Mouse (Mus musculus) limb, embryonic 14.5 days (tissue): Measurements from ENCODE around the gene Gm525. TPM values are rescaled to one million over a fixed set of nuclear protein-coding genes. Genes with fewer than 3 reads are reported as not detected.

Source experiments
- ATAC-seq: fragments of 200-750 bp; cut with Nextera tagmentation; 2 replicates; pipeline ENCODE4 v1.8.0; 2017; ENCODE audit warnings: low read depth, moderate number of reproducible peaks, moderate TSS enrichment; ENCODE audit not compliant: low FRiP score
- DNase-seq: peaks from one replicate; pipeline ENCODE4 v3.0.0-alpha.2; 2015; ENCODE audit warnings: low spot score
- H3K27ac ChIP-seq: fragments of 300-500 bp; sonication (generic); replicated peaks from 2 replicates; pipeline ENCODE4 v1.5.1; 2014; ENCODE audit warnings: low read depth, mild to moderate bottlenecking, low read length, moderate library complexity, mixed read lengths
- H3K27me3 ChIP-seq: fragments of 300-500 bp; sonication (generic); 2 replicates; pipeline ENCODE4 v1.6.1; 2014; ENCODE audit warnings: low read length, mixed read lengths; ENCODE audit not compliant: control insufficient read depth, insufficient read depth
- H3K36me3 ChIP-seq: fragments of 300-500 bp; sonication (generic); 2 replicates; pipeline ENCODE4 v1.6.1; 2014; ENCODE audit warnings: mild to moderate bottlenecking, low read length, moderate library complexity, mixed read lengths; ENCODE audit not compliant: control insufficient read depth, insufficient read depth
- H3K4me1 ChIP-seq: fragments of 300-500 bp; sonication (generic); 2 replicates; pipeline ENCODE4 v1.6.1; 2014; ENCODE audit warnings: antibody characterized with exemption, low read length, mixed read lengths; ENCODE audit not compliant: control insufficient read depth, insufficient read depth
- H3K4me2 ChIP-seq: fragments of 300-500 bp; sonication (generic); replicated peaks from 2 replicates; pipeline ENCODE4 v1.6.1; 2014; ENCODE audit warnings: low read depth, mild to moderate bottlenecking, low read length, moderate library complexity; ENCODE audit not compliant: severe bottlenecking
- H3K4me3 ChIP-seq: fragments of 300-500 bp; sonication (generic); replicated peaks from 2 replicates; pipeline ENCODE4 v1.5.1; 2014; ENCODE audit warnings: low read length
- H3K9ac ChIP-seq: fragments of 300-500 bp; sonication (generic); 2 replicates; pipeline ENCODE4 v1.6.1; 2014; ENCODE audit warnings: mild to moderate bottlenecking, low read depth, low read length, moderate library complexity; ENCODE audit not compliant: severe bottlenecking
- H3K9me3 ChIP-seq: fragments of 300-500 bp; sonication (generic); 2 replicates; pipeline ENCODE4 v1.6.1; 2016; ENCODE audit warnings: low read length; ENCODE audit not compliant: control insufficient read depth
- POLR2A ChIP-seq: fragments of 200-500 bp; IDR thresholded peaks from 2 replicates; pipeline ENCODE4 v1.8.0; 2012; ENCODE audit warnings: inconsistent platforms, mild to moderate bottlenecking, moderate library complexity, borderline replicate concordance; ENCODE audit not compliant: insufficient read depth, insufficient read length; ENCODE audit errors: extremely low read depth
- WGBS: fragments of 180-500 bp; shearing (Covaris S2); extraction: QIAGEN DNeasy Blood & Tissue Kit; methylation state at CpG from one replicate; pipeline ENCODE4 v1.1.7; 2014; 5-methylcytosine and 5-hydroxymethylcytosine counted together
- polyA plus RNA-seq, 2 experiments: library from polyadenylated mRNA; depleted of rRNA in 1 of 2; stranded (reverse) in 1 of 2; unstranded in 1 of 2; fragments of >200 nt; fragmentation: Nextera tagmentation in 1 of 2; extraction: Ambion mirVana in 1 of 2; gene quantifications; 2 replicates each; pipeline versions ENCODE4 v1.2.1 to v1.2.3; 2012 to 2014

The Gm525 gene
- polyA plus RNA-seq, 2 experiments = 1.8 to 2.3 TPM

DNA sequence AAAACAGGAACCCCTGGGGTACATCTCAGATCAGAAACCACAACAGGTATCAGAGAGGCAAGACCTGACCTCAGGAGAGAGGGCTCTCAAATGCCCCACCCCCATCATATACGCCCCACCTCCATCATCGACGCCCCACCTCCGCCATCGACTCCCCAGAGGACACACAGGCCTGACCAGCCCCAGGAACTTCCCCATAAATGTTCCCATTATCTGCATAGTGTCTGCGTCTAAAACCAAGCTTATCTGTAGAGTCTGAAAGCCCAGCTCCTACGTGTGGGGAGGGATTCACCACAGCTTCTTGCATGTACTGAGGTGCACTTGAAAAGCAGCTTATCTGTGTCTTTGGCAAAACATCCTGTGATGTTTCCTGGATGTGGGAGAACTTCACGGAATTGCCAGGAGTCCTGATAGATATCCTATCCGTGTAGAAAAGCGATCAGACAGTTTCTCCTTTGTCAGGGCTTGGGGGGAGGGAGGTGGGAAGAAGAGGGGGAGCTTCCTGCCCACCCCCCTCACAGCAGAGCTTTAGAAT is 44.7 kb upstream of the Gm525 start:
- 51% methylated on average over 10 of the region's 10 CpGs for WGBS
- no peak for TF ChIP-seq POLR2A
- no peak overlapping the region for H3K9ac ChIP-seq

DNA sequence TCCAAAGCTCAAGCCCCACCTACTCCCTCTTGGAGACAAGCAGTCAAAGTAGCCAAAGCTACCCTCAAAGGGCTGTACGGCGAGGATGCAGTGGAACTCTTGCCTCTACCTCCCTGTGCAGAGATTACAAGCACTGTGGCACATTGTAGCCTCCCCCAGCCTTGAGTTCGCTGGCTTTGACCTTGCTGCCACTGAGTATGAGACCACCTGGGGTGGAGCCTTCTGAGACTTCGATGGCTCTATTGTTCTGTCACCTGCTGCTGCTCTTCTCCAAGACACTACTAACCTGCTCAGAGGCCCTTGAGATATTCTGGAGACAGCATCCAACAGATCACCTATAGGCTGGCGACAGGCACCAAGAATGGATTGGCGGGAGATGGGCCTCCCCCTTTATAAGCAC is 43.1 kb upstream of the Gm525 start:
- H3K27ac ChIP-seq = no peak overlapping the region
- no peak for DNase-seq
- WGBS = 82% methylated on average over 6 of the region's 6 CpGs
- H3K27me3 ChIP-seq = no peaks in the 10 kb centered on the region
- no peak overlapping the region for H3K4me2 ChIP-seq
- no peaks in the 10 kb centered on the region for H3K36me3 ChIP-seq
- H3K4me1 ChIP-seq = no peaks in the 10 kb centered on the region
- no peak overlapping the region for H3K9ac ChIP-seq
- H3K9me3 ChIP-seq = no peaks in the 10 kb centered on the region
- TF ChIP-seq POLR2A = no peak
- ATAC-seq = no peak
- no peak overlapping the region for H3K4me3 ChIP-seq

More for the DNA sequence above, 44.7 kb upstream of the Gm525 start:
- Histone ChIP-seq H3K4me1 (peaks cover 3% of the 10 kb centered on the region; the same call in 1 of the 2 replicates), H3K27me3 (no peaks in the 10 kb centered on the region), H3K4me2 (no peak overlapping the region), H3K4me3 (no peak overlapping the region), H3K36me3 (no peaks in the 10 kb centered on the region), H3K27ac (no peak overlapping the region), H3K9me3 (no peaks in the 10 kb centered on the region)
- ATAC-seq (no peak), DNase-seq (no peak)

DNA sequence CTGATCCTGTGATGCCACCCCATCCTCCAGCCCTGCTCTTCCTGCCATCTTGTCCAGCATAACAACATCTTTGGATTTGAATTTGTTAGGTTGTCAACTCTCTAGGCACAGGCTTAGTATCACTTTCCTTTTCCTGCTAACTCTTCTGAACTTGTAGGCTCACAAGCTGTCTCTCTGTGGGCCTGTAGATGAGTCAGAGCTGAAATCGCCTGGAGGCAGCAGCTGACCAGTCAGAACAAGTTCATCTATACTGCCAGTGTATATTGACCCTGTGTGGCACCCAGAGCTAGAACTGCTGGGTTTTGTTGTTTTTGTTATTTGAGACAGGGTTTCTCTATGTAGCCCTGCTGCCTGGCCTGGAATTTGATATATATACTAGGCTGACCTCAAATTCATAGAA is 42.5 kb upstream of the Gm525 start:
- Histone ChIP-seq H3K9me3 (no peaks in the 10 kb centered on the region), H3K4me2 (no peak overlapping the region), H3K4me1 (no peaks in the 10 kb centered on the region), H3K9ac (no peak overlapping the region), H3K36me3 (no peaks in the 10 kb centered on the region), H3K4me3 (no peak overlapping the region), H3K27me3 (no peaks in the 10 kb centered on the region), H3K27ac (no peak overlapping the region)
- no peak for TF ChIP-seq POLR2A
- DNase-seq = no peak
- no peak for ATAC-seq
- 54% methylated on average over 1 of the region's 1 CpGs for WGBS

DNA sequence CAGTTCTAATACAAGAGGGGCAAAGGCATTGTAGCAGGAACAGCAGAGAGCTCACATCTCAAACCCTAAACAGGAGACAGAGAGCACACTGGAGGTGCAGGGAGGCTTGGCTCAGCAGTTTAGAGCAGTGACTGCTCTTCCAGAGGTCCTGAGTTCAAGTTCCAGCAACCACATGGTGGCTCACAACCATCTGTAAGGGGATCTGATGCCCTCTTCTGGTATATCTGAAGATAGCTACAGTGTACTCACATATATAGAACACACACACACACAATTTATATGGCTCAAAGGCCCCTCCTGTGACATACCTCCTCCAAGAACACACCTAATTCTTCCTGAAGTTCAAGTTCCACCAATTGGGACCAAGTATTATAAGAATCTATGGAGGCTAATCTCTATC is 39.0 kb upstream of the Gm525 start:
- H3K9ac ChIP-seq = no peak overlapping the region
- H3K4me1 ChIP-seq = no peaks in the 10 kb centered on the region
- H3K36me3 ChIP-seq = peaks cover 17% of the 10 kb centered on the region
- H3K4me3 ChIP-seq = no peak overlapping the region
- ATAC-seq (no peak), DNase-seq (no peak)
- H3K9me3 ChIP-seq = no peaks in the 10 kb centered on the region
- TF ChIP-seq POLR2A = no peak
- no peaks in the 10 kb centered on the region for H3K27me3 ChIP-seq
- no peak overlapping the region for H3K4me2 ChIP-seq
- H3K27ac ChIP-seq = no peak overlapping the region

DNA sequence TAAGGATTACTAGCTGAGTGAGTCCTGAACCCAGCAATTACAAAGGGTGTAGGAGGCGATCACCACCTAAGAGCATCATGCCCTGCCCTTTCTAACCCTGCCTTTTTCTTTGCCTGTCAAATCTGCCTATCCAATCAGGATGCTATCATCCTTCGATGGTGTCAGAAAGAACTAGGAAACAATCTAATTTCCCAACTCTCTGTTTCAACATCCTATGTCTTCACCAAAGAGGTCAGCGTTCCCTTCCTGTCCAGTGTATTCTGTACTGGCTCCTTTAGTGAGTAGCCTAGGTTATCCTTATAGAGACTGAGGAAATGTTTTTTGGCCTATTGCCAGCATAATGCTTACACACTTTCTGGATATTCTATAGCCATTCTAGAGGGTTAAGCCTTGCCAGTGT is 38.1 kb upstream of the Gm525 start:
- Histone ChIP-seq H3K9me3 (no peaks in the 10 kb centered on the region), H3K9ac (no peak overlapping the region), H3K36me3 (peaks cover 26% of the 10 kb centered on the region), H3K4me1 (no peaks in the 10 kb centered on the region), H3K4me2 (no peak overlapping the region), H3K4me3 (no peak overlapping the region), H3K27ac (no peak overlapping the region), H3K27me3 (no peaks in the 10 kb centered on the region)
- TF ChIP-seq POLR2A = no peak
- WGBS = 88% methylated on average over 3 of the region's 3 CpGs
- ATAC-seq = no peak
- no peak for DNase-seq

DNA sequence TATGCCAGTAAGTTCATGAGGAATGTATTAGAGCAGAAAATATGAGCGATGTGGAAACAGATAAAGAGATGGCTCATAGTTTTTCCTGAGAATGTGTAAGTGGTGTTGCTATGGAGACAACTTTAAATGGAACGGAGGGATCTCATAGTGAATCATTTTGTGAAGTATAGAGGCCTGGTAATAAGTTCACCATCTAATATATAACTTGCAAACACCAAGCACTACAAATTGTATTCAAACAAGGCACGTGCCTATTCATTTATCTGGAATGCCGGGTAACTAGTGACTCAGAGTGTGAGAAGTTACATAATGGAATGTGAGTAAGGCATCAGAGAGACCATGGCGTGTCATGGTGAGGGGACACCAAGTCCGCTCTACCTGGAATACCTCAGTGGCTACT is 35.1 kb upstream of the Gm525 start:
- Histone ChIP-seq H3K4me2 (no peak overlapping the region), H3K36me3 (peaks cover 38% of the 10 kb centered on the region), H3K9ac (no peak overlapping the region), H3K4me3 (no peak overlapping the region), H3K9me3 (no peaks in the 10 kb centered on the region), H3K27me3 (no peaks in the 10 kb centered on the region), H3K27ac (no peak overlapping the region), H3K4me1 (no peaks in the 10 kb centered on the region)
- ATAC-seq (no peak), DNase-seq (no peak)
- WGBS = 91% methylated on average over 6 of the region's 6 CpGs
- TF ChIP-seq POLR2A = no peak
